Mouse (Mus musculus): ENCODE measurements at regions not wholly inside any gene's neighbourhood (a gene's known extent, or its start where the extent isn't known, plus 50 kb on each side); places are given as distances from the start of the nearest gene placed in this dataset.

- no peak for DNase-seq
These were observed 438.2 kb upstream of the Cited2 start for GRCm38 (mm10) chr10:17284858-17285257.

- no peak for DNase-seq
These were observed 435.9 kb upstream of the Cited2 start for GRCm38 (mm10) chr10:17287141-17287540.

GRCm38 (mm10) chr10:17288231-17288630, 434.8 kb upstream of the Cited2 start:
- DNase-seq = no peak

GRCm38 (mm10) chr10:17292331-17292730, 430.7 kb upstream of the Cited2 start:
- DNase-seq = no peak

- DNase-seq = no peak
These were observed 428.6 kb upstream of the Cited2 start for GRCm38 (mm10) chr10:17294440-17294839.

- no peak for DNase-seq
These were observed 427.9 kb upstream of the Cited2 start for GRCm38 (mm10) chr10:17295157-17295556.

GRCm38 (mm10) chr10:17299600-17299999, 423.4 kb upstream of the Cited2 start:
- DNase-seq = no peak

GRCm38 (mm10) chr10:17326724-17327123, 396.3 kb upstream of the Cited2 start:
- DNase-seq = no peak

- no peak for DNase-seq
These were observed 392.0 kb upstream of the Cited2 start for GRCm38 (mm10) chr10:17330904-17331606.

GRCm38 (mm10) chr10:17331607-17332008, 391.4 kb upstream of the Cited2 start:
- no peak for DNase-seq

GRCm38 (mm10) chr10:17332025-17332767, 390.8 kb upstream of the Cited2 start:
- DNase-seq = no peak

- no peak for DNase-seq
These were observed 390.0 kb upstream of the Cited2 start for GRCm38 (mm10) chr10:17332986-17333385.

- no peak for DNase-seq
These were observed 389.3 kb upstream of the Cited2 start for GRCm38 (mm10) chr10:17333676-17334075.

- DNase-seq = no peak
These were observed 385.8 kb upstream of the Cited2 start for GRCm38 (mm10) chr10:17337217-17337616.

GRCm38 (mm10) chr10:17343829-17344228, 379.2 kb upstream of the Cited2 start:
- DNase-seq = no peak

- DNase-seq = no peak
These were observed 370.6 kb upstream of the Cited2 start for GRCm38 (mm10) chr10:17352202-17352994.

GRCm38 (mm10) chr10:17355476-17355875, 367.5 kb upstream of the Cited2 start:
- no peak for DNase-seq

- DNase-seq = no peak
These were observed 367.0 kb upstream of the Cited2 start for GRCm38 (mm10) chr10:17356041-17356440.

- DNase-seq = no peak
These were observed 360.4 kb upstream of the Cited2 start for GRCm38 (mm10) chr10:17362643-17363042.

GRCm38 (mm10) chr10:17366042-17366740, 356.8 kb upstream of the Cited2 start:
- no peak for DNase-seq

- DNase-seq = peak; percentile 22
These were observed 356.0 kb upstream of the Cited2 start for GRCm38 (mm10) chr10:17367026-17367425.

GRCm38 (mm10) chr10:17367430-17367829, 355.6 kb upstream of the Cited2 start:
- no peak for DNase-seq

- no peak for DNase-seq
These were observed 354.4 kb upstream of the Cited2 start for GRCm38 (mm10) chr10:17368636-17369035.

Measured in layer of hippocampus, adult 9-11 months (tissue).